Mouse (Mus musculus): ENCODE results near the gene B430306N03Rik. TPM values are rescaled to one million over a fixed set of nuclear protein-coding genes. Genes with fewer than 3 reads are reported as not detected.
"Not testable (repeated sequence)": the region's sequence is repeated elsewhere in the genome, so short reads cannot be mapped to it uniquely, and the experiment has no call there.

The B430306N03Rik gene
- total RNA-seq, 2 experiments from 2014 or later, result not detected

DNA sequence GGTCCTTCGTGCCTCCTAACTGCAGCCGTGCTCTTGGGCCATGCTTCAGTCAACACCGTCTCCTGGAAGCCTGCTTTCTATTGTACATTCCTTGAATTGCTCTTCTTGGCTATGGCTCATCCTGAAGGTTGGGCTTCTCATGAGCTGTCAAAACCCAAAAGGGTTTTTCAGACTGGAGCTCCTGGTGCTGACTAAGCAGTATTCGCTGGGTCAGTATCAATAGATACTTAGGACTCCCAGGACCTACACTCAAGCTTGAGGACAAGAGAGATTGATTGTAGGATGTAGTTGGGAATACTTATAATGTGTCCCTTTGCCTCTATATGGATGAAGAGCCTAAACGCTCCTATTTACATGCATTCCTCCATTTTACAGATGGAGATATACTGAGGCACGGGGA, 9.2 kb downstream of the B430306N03Rik start:
- Histone ChIP-seq H3K4me3 (no peak overlapping the region), H3K27ac (no peak overlapping the region)
- no peak for DNase-seq (ENCODE audit: low spot score in 2 of 2)
- TF ChIP-seq CTCF (conservative IDR thresholded peaks at IDR 0.05), result no peak

DNA sequence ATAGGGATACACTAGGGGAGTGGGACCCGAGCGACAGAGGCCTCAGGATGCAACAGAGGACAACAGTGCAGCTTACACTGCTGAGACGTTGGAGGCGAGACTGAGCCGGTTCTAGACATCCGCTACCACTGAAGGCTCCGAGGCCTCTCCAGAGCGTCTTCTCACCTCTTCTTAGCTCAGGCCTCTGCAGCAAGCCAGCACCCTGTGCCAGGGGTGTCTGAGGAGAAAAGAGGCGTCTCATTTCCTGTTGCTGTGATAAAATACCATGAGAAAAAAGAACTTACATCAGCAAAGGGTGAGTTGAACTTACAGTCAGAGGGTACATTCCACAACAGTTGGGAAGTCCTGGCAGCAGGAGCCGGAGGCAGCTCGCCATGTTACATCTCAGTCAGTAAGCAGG, 9.7 kb downstream of the B430306N03Rik start:
- no peak overlapping the region for H3K27ac ChIP-seq
- no peak for DNase-seq (ENCODE audit: low spot score in 2 of 2)
- no peak for TF ChIP-seq CTCF (conservative IDR thresholded peaks at IDR 0.05)
- no peak overlapping the region for H3K4me3 ChIP-seq

GRCm38 (mm10) chr17:48326656-48327055, 10.7 kb downstream of the B430306N03Rik start:
- no peak for TF ChIP-seq CTCF (conservative IDR thresholded peaks at IDR 0.05)
- H3K4me3 ChIP-seq, result no peak overlapping the region
- H3K27ac ChIP-seq, result no peak overlapping the region
- peak; percentile 56 to 83 for DNase-seq (ENCODE audit: low spot score in 2 of 2)

- no peak for TF ChIP-seq CTCF (conservative IDR thresholded peaks at IDR 0.05)
- no peak overlapping the region for H3K27ac ChIP-seq
- no peak overlapping the region for H3K4me3 ChIP-seq
- DNase-seq (ENCODE audit: low spot score in 2 of 2), result no peak
Observed at GRCm38 (mm10) chr17:48332524-48332923, 16.6 kb downstream of the B430306N03Rik start.

- no peak for TF ChIP-seq CTCF (conservative IDR thresholded peaks at IDR 0.05)
- no peak overlapping the region for H3K4me3 ChIP-seq
- no peak overlapping the region for H3K27ac ChIP-seq
- no peak for DNase-seq (ENCODE audit: low spot score in 2 of 2)
Observed at GRCm38 (mm10) chr17:48334186-48334585, 18.2 kb downstream of the B430306N03Rik start.

DNA sequence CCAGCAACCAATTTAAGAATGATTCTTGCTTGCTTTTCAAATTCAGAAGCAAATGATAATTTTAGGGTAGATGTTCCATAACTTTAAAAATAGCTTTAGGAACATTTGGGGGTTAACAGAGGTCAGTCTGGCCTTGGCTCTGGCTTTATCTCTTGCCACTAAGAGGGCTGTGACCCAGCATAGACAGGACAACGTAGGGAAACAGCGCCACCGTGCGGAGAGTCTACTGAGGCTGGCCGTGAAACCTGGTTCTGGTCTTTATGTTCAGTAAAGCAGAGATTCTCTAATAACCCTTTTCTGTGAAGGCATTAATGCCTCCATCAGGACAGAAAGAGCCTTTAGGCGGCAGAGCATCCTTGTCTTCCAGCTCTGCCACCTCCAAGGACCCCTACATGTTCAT, 20.9 kb downstream of the B430306N03Rik start:
- H3K27ac ChIP-seq, result no peak overlapping the region
- TF ChIP-seq CTCF (conservative IDR thresholded peaks at IDR 0.05), result peak; percentile 93
- DNase-seq (ENCODE audit: low spot score in 2 of 2), result peak; percentile 54 to 85
- no peak overlapping the region for H3K4me3 ChIP-seq

- Histone ChIP-seq H3K4me3 (no peak overlapping the region), H3K27ac (no peak overlapping the region)
- no peak for DNase-seq (ENCODE audit: low spot score in 2 of 2)
- TF ChIP-seq CTCF (conservative IDR thresholded peaks at IDR 0.05), result no peak
Observed at GRCm38 (mm10) chr17:48340267-48340666, 24.3 kb downstream of the B430306N03Rik start.

- no peak for TF ChIP-seq CTCF (conservative IDR thresholded peaks at IDR 0.05)
- DNase-seq (ENCODE audit: low spot score in 2 of 2), result no peak
- no peak overlapping the region for H3K27ac ChIP-seq
- no peak overlapping the region for H3K4me3 ChIP-seq
Observed at GRCm38 (mm10) chr17:48341947-48342346, 26.0 kb downstream of the B430306N03Rik start.

DNA sequence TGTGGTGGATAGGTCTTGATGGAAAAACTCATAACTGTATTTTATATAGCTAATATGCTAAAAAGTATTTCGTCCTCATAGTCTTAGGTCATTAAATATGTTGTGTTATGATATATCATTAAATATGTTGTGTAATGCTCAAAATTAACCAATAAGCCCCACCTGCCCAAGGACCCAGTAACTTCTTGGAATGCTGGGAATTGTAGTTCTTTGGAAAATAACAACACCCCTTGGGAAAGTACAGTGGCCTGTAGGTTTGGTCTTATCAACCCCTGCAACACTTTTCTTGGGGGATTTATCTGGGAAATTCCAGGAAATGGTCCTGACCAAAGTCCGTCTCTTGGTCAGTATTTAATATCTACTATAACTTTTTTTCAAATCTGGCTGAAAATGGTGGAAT, 27.1 kb downstream of the B430306N03Rik start:
- Histone ChIP-seq H3K27ac (no peak overlapping the region), H3K4me3 (no peak overlapping the region)
- DNase-seq (ENCODE audit: low spot score in 2 of 2), result no peak
- TF ChIP-seq CTCF (conservative IDR thresholded peaks at IDR 0.05), result no peak

DNA sequence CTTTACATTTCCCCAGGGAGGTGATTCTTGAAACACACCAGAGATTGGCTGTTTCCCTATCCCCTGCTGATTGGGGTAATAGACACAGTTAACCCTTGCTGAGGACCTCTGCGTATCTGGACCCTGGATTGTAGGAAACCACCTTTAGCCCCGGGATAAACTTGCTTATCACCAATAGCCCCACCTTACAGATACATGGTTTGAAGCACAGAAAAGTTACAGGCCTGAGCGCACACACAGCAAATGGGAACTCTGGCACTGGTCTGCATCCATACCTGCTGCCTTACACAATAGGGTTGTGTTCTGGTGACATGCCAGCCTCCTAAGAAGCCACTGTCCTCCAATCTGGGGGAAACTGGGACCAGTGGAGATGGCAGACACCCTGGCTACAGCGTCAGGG, 29.9 kb downstream of the B430306N03Rik start:
- no peak for DNase-seq (ENCODE audit: low spot score in 2 of 2)
- Histone ChIP-seq H3K4me3 (no peak overlapping the region), H3K27ac (no peak overlapping the region)
- TF ChIP-seq CTCF (conservative IDR thresholded peaks at IDR 0.05), result no peak

DNA sequence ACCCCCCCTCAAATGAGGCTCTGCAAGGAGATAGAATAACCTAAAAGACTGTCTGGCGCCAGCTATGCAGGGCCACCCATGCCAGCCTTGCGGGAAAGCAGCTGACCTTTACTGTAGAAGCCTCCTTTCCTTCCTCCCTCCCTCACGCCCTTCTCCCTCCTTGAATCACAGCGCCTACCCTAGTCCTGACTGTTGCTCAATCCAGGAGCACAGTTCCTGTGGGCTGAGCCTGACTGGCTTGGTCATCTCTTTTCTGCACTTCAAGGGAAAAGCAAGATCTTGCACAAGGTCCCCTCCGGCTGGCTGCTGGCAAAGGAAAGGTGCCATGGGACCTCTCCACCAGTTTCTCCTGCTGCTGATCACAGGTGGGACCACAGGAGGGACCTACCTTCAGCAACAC, 30.3 kb downstream of the B430306N03Rik start, which contains the start of gene Trem2:
Trem2 (plus strand) TSS at position 171 of the 400 bp plus-strand sequence.
- DNase-seq (ENCODE audit: low spot score in 2 of 2), result no peak
- TF ChIP-seq CTCF (conservative IDR thresholded peaks at IDR 0.05), result no peak
- H3K4me3 ChIP-seq, result no peak within 1 kb of the TSS; the same call in 1 of the 2 replicates

GRCm38 (mm10) chr17:48346834-48347233, 30.9 kb downstream of the B430306N03Rik start:
- Histone ChIP-seq H3K27ac (peak overlapping the region; percentile 46; the same call in 1 of the 2 replicates), H3K4me3 (no peak overlapping the region; the same call in 1 of the 2 replicates)
- no peak for TF ChIP-seq CTCF (conservative IDR thresholded peaks at IDR 0.05)
- DNase-seq (ENCODE audit: low spot score in 2 of 2), result no peak

More for the DNA sequence above, 30.3 kb downstream of the B430306N03Rik start, which contains the start of gene Trem2:
- H3K27ac ChIP-seq, result peak within 1 kb of the TSS; percentile 46; the same call in 1 of the 2 replicates

DNA sequence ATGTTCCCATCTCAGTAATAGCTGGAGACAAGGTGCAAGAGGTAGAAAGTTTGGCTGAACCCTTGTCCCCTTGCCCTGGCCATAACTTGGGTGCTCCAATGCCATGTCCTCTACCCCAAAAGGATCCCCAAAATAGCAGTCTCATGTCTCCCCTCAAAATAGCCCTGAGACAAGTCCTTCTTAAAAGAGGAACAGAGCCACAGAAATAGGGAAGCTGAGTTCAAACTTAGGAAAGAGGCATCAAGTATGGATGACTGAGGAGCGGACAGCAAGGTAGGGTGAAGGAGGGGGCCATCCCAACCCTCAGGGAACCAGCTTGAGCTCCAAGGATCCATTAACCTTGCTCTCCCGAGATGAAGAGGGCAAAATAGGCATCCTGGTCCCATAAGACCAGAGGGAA, 31.3 kb downstream of the B430306N03Rik start:
- no peak overlapping the region for H3K4me3 ChIP-seq
- peak overlapping the region; percentile 46; the same call in 1 of the 2 replicates for H3K27ac ChIP-seq
- DNase-seq (ENCODE audit: low spot score in 2 of 2), result no peak
- no peak for TF ChIP-seq CTCF (conservative IDR thresholded peaks at IDR 0.05)

DNA sequence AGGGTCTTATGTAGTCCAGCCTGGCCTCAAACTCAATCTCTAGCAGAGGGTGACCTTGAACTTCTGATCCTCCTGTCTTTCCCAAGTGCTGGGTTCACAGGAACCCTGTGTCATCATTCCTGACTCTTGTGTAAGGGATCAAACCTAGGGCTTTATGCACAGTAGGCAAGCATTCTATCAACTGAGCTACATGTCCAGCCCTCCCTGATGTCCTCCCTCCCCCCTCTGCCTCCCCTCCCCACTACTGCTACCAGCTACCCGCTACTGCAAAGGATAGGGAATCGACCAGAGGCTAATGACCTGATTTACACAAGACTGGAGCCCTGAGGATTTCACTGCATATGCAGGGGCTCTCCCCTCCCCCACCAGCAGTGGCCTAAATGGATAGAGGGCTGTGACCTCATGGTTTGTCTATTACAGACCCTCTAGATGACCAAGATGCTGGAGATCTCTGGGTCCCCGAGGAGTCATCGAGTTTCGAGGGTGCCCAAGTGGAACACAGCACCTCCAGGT, 34.8 kb downstream of the B430306N03Rik start:
- TF ChIP-seq CTCF (conservative IDR thresholded peaks at IDR 0.05), result no peak
- Histone ChIP-seq H3K4me3 (no peak overlapping the region), H3K27ac (no peak overlapping the region)
- DNase-seq (ENCODE audit: low spot score in 2 of 2), result no peak

DNA sequence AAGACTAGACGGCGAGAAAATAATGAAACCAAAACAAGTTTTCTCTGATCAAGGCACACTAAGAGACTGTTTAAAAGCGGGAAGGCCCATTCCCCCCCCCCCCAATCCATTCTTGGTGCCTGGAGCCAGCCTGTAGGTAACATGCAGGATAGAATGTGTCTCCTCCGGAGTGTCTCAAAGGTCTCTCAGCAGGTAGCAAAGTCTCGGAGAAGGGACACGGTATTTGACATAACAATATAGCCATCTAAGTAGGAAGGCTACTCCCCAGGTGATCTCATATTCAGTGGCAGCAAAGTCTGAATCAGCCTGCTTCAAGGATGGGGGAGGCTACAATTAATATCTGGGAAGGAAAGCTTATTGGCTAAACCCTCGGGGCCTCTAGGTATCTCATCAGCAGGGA, 37.0 kb downstream of the B430306N03Rik start:
- H3K27ac ChIP-seq; DNase-seq (ENCODE audit: low spot score in 2 of 2); H3K4me3 ChIP-seq: not testable (repeated sequence)
